Mouse (Mus musculus) liver, embryonic 14.5 days (tissue): ENCODE results near the gene Htra1.

Experiments
- CTCF ChIP-seq: IDR thresholded peaks from 2 replicates; pipeline ENCODE4 v1.5.1; 2016; ENCODE audit warnings: antibody characterized with exemption, low read depth, control low read depth
- EP300 ChIP-seq: IDR thresholded peaks from 2 replicates; pipeline ENCODE4 v1.6.1; 2016; ENCODE audit warnings: antibody characterized with exemption, low read depth

GRCm38 (mm10) chr7:130966876-130967275 lies 31.0 kb downstream of the Htra1 start:
- TF ChIP-seq CTCF (no peak), EP300 (no peak)
